Mouse (Mus musculus): ENCODE data around the gene Slc35a1. TPM values are rescaled to one million over a fixed set of nuclear protein-coding genes. Genes with fewer than 3 reads are reported as not detected.

Slc35a1 gene
- polyA plus RNA-seq, 1 experiment from 2014 or later = 48.7 TPM

GRCm38 (mm10) chr4:34715062-34715461, 27.8 kb upstream of the Slc35a1 start:
- no peak overlapping the region for H3K4me2 ChIP-seq (ENCODE audit: low read length)
- no peak for ATAC-seq
- 95% methylated on average over 1 of the region's 1 CpGs for WGBS
- H3K9me3 ChIP-seq (replicated peaks; ENCODE audit: control insufficient read depth, low read length, poor library complexity, severe bottlenecking) = peaks cover 2% of the 10 kb centered on the region; the same call in 1 of the 2 replicates
- no peak overlapping the region for H3K27ac ChIP-seq (ENCODE audit: low read length)
- H3K27me3 ChIP-seq (ENCODE audit: control insufficient read depth, insufficient read depth, low read depth, low read length) = no peaks in the 10 kb centered on the region
- no peaks in the 10 kb centered on the region for H3K4me1 ChIP-seq (ENCODE audit: control insufficient read depth, insufficient read depth, low read length)
- no peaks in the 10 kb centered on the region for H3K36me3 ChIP-seq (ENCODE audit: control insufficient read depth, insufficient read depth, low read length)
- H3K9ac ChIP-seq (ENCODE audit: low read depth, low read length) = no peak overlapping the region
- H3K4me3 ChIP-seq (ENCODE audit: low read depth, low read length) = no peak overlapping the region

- H3K9me3 ChIP-seq (replicated peaks; ENCODE audit: control insufficient read depth, low read length, poor library complexity, severe bottlenecking) = no peaks in the 10 kb centered on the region
- H3K4me3 ChIP-seq (ENCODE audit: low read depth, low read length) = no peak overlapping the region
- WGBS = 86% methylated on average over 3 of the region's 3 CpGs
- no peak overlapping the region for H3K9ac ChIP-seq (ENCODE audit: low read depth, low read length)
- H3K36me3 ChIP-seq (ENCODE audit: control insufficient read depth, insufficient read depth, low read length) = no peaks in the 10 kb centered on the region
- no peak overlapping the region for H3K27ac ChIP-seq (ENCODE audit: low read length)
- ATAC-seq = no peak
- no peaks in the 10 kb centered on the region for H3K4me1 ChIP-seq (ENCODE audit: control insufficient read depth, insufficient read depth, low read length)
- H3K27me3 ChIP-seq (ENCODE audit: control insufficient read depth, insufficient read depth, low read depth, low read length) = no peaks in the 10 kb centered on the region
- H3K4me2 ChIP-seq (ENCODE audit: low read length) = no peak overlapping the region
Measured at GRCm38 (mm10) chr4:34708127-34708526, 20.9 kb upstream of the Slc35a1 start.

- Histone ChIP-seq H3K4me3 (ENCODE audit: low read depth, low read length) (no peak overlapping the region), H3K27me3 (ENCODE audit: control insufficient read depth, insufficient read depth, low read depth, low read length) (no peaks in the 10 kb centered on the region), H3K9me3 (replicated peaks; ENCODE audit: control insufficient read depth, low read length, poor library complexity, severe bottlenecking) (no peaks in the 10 kb centered on the region), H3K4me1 (ENCODE audit: control insufficient read depth, insufficient read depth, low read length) (no peaks in the 10 kb centered on the region), H3K9ac (ENCODE audit: low read depth, low read length) (no peak overlapping the region), H3K36me3 (ENCODE audit: control insufficient read depth, insufficient read depth, low read length) (no peaks in the 10 kb centered on the region), H3K27ac (ENCODE audit: low read length) (no peak overlapping the region), H3K4me2 (ENCODE audit: low read length) (no peak overlapping the region)
- no peak for ATAC-seq
- 83% methylated on average over 3 of the region's 3 CpGs for WGBS
Measured at GRCm38 (mm10) chr4:34707248-34707647, 20.0 kb upstream of the Slc35a1 start.

- no peak overlapping the region for H3K4me3 ChIP-seq (ENCODE audit: low read depth, low read length)
- H3K36me3 ChIP-seq (ENCODE audit: control insufficient read depth, insufficient read depth, low read length) = no peaks in the 10 kb centered on the region
- no peaks in the 10 kb centered on the region for H3K9me3 ChIP-seq (replicated peaks; ENCODE audit: control insufficient read depth, low read length, poor library complexity, severe bottlenecking)
- no peak for ATAC-seq
- 78% methylated on average over 4 of the region's 4 CpGs for WGBS
- H3K27me3 ChIP-seq (ENCODE audit: control insufficient read depth, insufficient read depth, low read depth, low read length) = no peaks in the 10 kb centered on the region
- H3K4me1 ChIP-seq (ENCODE audit: control insufficient read depth, insufficient read depth, low read length) = no peaks in the 10 kb centered on the region
- no peak overlapping the region for H3K27ac ChIP-seq (ENCODE audit: low read length)
- no peak overlapping the region for H3K9ac ChIP-seq (ENCODE audit: low read depth, low read length)
- H3K4me2 ChIP-seq (ENCODE audit: low read length) = no peak overlapping the region
Measured at GRCm38 (mm10) chr4:34703029-34703428, 15.8 kb upstream of the Slc35a1 start.

GRCm38 (mm10) chr4:34702231-34702630, 15.0 kb upstream of the Slc35a1 start:
- Histone ChIP-seq H3K4me3 (ENCODE audit: low read depth, low read length) (no peak overlapping the region), H3K27me3 (ENCODE audit: control insufficient read depth, insufficient read depth, low read depth, low read length) (no peaks in the 10 kb centered on the region), H3K4me2 (ENCODE audit: low read length) (no peak overlapping the region), H3K36me3 (ENCODE audit: control insufficient read depth, insufficient read depth, low read length) (no peaks in the 10 kb centered on the region), H3K4me1 (ENCODE audit: control insufficient read depth, insufficient read depth, low read length) (no peaks in the 10 kb centered on the region), H3K9me3 (replicated peaks; ENCODE audit: control insufficient read depth, low read length, poor library complexity, severe bottlenecking) (no peaks in the 10 kb centered on the region), H3K9ac (ENCODE audit: low read depth, low read length) (no peak overlapping the region), H3K27ac (ENCODE audit: low read length) (no peak overlapping the region)
- no peak for ATAC-seq
- 98% methylated on average over 11 of the region's 11 CpGs for WGBS

GRCm38 (mm10) chr4:34701528-34701927, 14.3 kb upstream of the Slc35a1 start:
- Histone ChIP-seq H3K4me2 (ENCODE audit: low read length) (no peak overlapping the region), H3K4me1 (ENCODE audit: control insufficient read depth, insufficient read depth, low read length) (no peaks in the 10 kb centered on the region), H3K9ac (ENCODE audit: low read depth, low read length) (no peak overlapping the region), H3K36me3 (ENCODE audit: control insufficient read depth, insufficient read depth, low read length) (no peaks in the 10 kb centered on the region), H3K27me3 (ENCODE audit: control insufficient read depth, insufficient read depth, low read depth, low read length) (no peaks in the 10 kb centered on the region), H3K27ac (ENCODE audit: low read length) (no peak overlapping the region), H3K9me3 (replicated peaks; ENCODE audit: control insufficient read depth, low read length, poor library complexity, severe bottlenecking) (no peaks in the 10 kb centered on the region), H3K4me3 (ENCODE audit: low read depth, low read length) (no peak overlapping the region)
- 38% methylated on average over 5 of the region's 5 CpGs for WGBS
- ATAC-seq = no peak

GRCm38 (mm10) chr4:34688021-34688420, 783 bp upstream of the Slc35a1 start:
- H3K4me3 ChIP-seq (ENCODE audit: low read depth, low read length) = peak overlapping the region; percentile 7; the same call in 1 of the 2 replicates

GRCm38 (mm10) chr4:34680530-34680929, 6.7 kb downstream of the Slc35a1 start:
- Histone ChIP-seq H3K4me2 (ENCODE audit: low read length) (no peak overlapping the region), H3K27ac (ENCODE audit: low read length) (no peak overlapping the region)

More at GRCm38 (mm10) chr4:34688021-34688420, 783 bp upstream of the Slc35a1 start:
- 53% methylated on average over 3 of the region's 3 CpGs for WGBS
- no peaks in the 10 kb centered on the region for H3K27me3 ChIP-seq (ENCODE audit: control insufficient read depth, insufficient read depth, low read depth, low read length)
- H3K9me3 ChIP-seq (replicated peaks; ENCODE audit: control insufficient read depth, low read length, poor library complexity, severe bottlenecking) = no peaks in the 10 kb centered on the region
- peak overlapping the region; percentile 57 for H3K4me2 ChIP-seq (ENCODE audit: low read length)
- H3K9ac ChIP-seq (ENCODE audit: low read depth, low read length) = 0 out of 2 replicates have a peak overlapping the region, but pooled peaks have one; percentile 25
- H3K36me3 ChIP-seq (ENCODE audit: control insufficient read depth, insufficient read depth, low read length) = no peaks in the 10 kb centered on the region; the same call in 1 of the 2 replicates
- peak overlapping the region; percentile 64 for H3K27ac ChIP-seq (ENCODE audit: low read length)
- ATAC-seq = no peak
- peaks cover 21% of the 10 kb centered on the region for H3K4me1 ChIP-seq (ENCODE audit: control insufficient read depth, insufficient read depth, low read length)

GRCm38 (mm10) chr4:34673721-34674120, 13.5 kb downstream of the Slc35a1 start:
- Histone ChIP-seq H3K36me3 (ENCODE audit: control insufficient read depth, insufficient read depth, low read length) (peaks cover 23% of the 10 kb centered on the region), H3K9me3 (replicated peaks; ENCODE audit: control insufficient read depth, low read length, poor library complexity, severe bottlenecking) (no peaks in the 10 kb centered on the region), H3K27me3 (ENCODE audit: control insufficient read depth, insufficient read depth, low read depth, low read length) (no peaks in the 10 kb centered on the region), H3K4me1 (ENCODE audit: control insufficient read depth, insufficient read depth, low read length) (no peaks in the 10 kb centered on the region), H3K27ac (ENCODE audit: low read length) (no peak overlapping the region), H3K4me3 (ENCODE audit: low read depth, low read length) (no peak overlapping the region), H3K9ac (ENCODE audit: low read depth, low read length) (no peak overlapping the region), H3K4me2 (ENCODE audit: low read length) (no peak overlapping the region)
- 94% methylated on average over 5 of the region's 5 CpGs for WGBS
- no peak for ATAC-seq

More at GRCm38 (mm10) chr4:34680530-34680929, 6.7 kb downstream of the Slc35a1 start:
- Histone ChIP-seq H3K9me3 (replicated peaks; ENCODE audit: control insufficient read depth, low read length, poor library complexity, severe bottlenecking) (no peaks in the 10 kb centered on the region), H3K4me3 (ENCODE audit: low read depth, low read length) (no peak overlapping the region), H3K27me3 (ENCODE audit: control insufficient read depth, insufficient read depth, low read depth, low read length) (no peaks in the 10 kb centered on the region), H3K4me1 (ENCODE audit: control insufficient read depth, insufficient read depth, low read length) (peaks cover 6% of the 10 kb centered on the region; the same call in 1 of the 2 replicates), H3K36me3 (ENCODE audit: control insufficient read depth, insufficient read depth, low read length) (peaks cover 16% of the 10 kb centered on the region), H3K9ac (ENCODE audit: low read depth, low read length) (no peak overlapping the region)
- ATAC-seq = no peak
- WGBS = 77% methylated on average over 5 of the region's 5 CpGs

Measured in midbrain, embryonic 16.5 days (tissue).